Mouse (Mus musculus): ENCODE measurements around the gene Ccnl1. TPM values are rescaled to one million over a fixed set of nuclear protein-coding genes. Genes with fewer than 3 reads are reported as not detected.

Gene Ccnl1
- 10 to 100 TPM; 91.1 to 99.3 TPM for total RNA-seq (2021)
- long read RNA-seq, experiment 1, transcript Ccnl1-201 (11 exons, 2,169 nt) = major isoform, 11 of 41 reads
- long read RNA-seq, experiment 1, transcript Ccnl1-205 (12 exons, 1,981 nt) = minor isoform, 8 of 41 reads
- long read RNA-seq, experiment 1, transcript Ccnl1-203 (12 exons, 2,229 nt) = minor isoform, 5 of 41 reads
- long read RNA-seq, experiment 1, partial matches to known transcripts = 11 of 41 reads
- long read RNA-seq, experiment 1, other reads (novel, unspliced or antisense) = 6 of 41 reads
- long read RNA-seq, experiment 2, transcript Ccnl1-201 (11 exons, 2,169 nt) = major isoform, 6 of 22 reads
- long read RNA-seq, experiment 2, partial matches to known transcripts = 3 of 22 reads
- long read RNA-seq, experiment 2, other reads (novel, unspliced or antisense) = 9 of 22 reads

DNA sequence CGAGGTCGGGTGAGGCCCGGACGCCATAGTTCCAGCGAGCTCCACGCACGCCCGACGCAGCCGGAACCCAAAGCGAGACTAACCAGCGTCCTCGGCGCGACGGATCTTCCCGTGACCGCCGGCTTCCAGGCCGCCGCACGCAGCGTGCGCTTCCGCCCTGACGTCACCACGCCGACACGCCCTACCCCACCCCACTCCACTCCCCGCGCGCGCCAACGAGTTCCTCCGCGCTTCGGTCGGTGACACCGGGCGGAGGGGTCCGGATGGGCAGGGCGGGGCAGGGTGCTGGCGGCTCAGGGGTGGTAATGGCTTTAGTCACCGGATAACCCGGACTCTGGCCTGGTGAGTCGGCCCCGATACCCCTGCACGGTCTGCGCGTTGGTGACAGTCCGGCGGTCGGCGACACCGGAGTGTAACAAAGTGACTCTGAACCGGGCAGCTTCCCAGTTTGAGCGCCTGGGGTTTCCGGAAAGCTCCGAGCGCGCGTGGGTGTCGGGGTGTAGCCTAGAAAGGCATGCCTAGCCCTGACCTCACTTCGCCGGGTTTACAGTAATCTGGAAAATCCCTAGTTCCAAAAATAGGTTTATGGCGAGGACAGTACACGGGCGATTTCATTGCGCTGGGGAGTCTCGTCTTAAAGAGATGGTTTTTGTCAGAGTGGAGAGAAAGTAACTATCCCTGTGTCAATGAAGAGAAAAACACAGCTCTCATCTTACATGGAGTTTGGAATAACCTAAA is at the start of gene Ccnl1:
Ccnl1 (minus strand) TSS at position 148 of the 738 bp plus-strand sequence.
- peak; percentile 98 for DNase-seq

DNA sequence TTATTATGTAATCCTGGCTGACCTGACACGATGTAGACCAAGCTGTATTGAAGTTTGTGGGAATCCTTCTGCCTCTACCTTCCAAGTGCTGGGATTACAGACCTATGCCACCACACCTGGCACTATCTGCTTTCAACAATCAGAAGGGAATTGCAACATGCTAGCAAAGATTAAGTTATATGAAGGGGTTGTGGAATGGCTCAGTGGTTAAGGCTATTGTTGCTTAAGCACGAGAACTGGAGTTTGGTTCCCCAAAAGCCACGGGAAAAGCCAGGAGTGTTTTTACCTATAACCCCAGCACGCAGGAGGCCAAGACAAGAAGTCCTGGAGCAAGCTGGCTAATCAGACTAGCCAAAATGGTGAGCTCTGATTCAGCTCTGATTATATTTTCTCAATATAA is 46.9 kb upstream of the Ccnl1 start:
- no peak for DNase-seq

DNA sequence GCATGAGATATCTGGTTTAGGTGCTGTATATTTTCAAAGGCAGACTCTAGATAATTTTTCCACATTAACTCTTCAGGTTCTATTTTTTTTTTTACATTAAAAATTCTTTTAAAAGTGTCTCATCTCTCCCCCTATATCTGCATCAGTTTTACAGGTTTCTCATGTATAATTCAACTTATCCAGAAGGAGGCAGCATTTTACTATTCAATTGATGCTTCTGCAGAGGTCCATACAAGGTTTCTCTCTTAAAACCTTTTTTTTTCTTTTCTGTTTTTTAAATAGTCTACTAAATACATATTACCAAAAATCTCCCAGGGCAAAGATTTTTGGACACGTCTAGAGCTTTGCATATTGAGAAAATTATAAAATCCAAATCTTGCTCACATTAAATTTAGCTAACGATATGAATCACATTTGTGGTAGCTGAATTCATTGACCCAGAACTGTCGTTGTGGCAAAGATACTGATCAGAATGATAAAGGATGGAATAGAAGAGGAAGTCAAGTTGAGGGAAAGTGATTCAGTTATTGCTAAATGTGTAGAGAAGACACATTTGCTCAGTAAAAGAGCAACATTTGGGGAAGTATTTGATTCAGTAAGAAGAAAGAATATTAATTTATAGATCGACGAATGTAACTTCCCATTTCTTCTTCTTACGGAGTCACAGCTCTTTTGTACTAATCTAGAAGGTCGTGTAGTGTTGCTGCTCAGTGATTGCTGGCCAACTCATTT is 46.3 kb upstream of the Ccnl1 start:
- no peak for DNase-seq

DNA sequence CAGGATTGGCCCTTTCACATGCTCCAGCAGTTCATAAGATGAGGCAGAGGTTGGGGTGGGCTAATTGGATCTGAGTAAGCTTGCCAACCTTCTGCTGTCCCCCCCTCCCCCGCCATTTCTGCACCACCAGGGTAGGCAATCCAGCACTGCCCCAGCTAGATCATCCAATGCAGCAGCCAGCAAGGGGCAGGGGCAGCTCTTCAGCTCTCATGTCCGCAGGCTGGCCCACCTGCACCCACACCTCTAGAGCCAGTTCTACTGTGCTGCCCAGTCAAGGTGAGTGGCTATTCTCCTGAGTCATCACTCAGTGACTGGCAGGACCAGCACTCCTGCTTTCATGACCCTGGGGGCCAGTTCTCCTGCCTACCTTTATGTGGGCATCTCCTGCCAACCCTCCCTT is 42.4 kb upstream of the Ccnl1 start:
- no peak for DNase-seq

DNA sequence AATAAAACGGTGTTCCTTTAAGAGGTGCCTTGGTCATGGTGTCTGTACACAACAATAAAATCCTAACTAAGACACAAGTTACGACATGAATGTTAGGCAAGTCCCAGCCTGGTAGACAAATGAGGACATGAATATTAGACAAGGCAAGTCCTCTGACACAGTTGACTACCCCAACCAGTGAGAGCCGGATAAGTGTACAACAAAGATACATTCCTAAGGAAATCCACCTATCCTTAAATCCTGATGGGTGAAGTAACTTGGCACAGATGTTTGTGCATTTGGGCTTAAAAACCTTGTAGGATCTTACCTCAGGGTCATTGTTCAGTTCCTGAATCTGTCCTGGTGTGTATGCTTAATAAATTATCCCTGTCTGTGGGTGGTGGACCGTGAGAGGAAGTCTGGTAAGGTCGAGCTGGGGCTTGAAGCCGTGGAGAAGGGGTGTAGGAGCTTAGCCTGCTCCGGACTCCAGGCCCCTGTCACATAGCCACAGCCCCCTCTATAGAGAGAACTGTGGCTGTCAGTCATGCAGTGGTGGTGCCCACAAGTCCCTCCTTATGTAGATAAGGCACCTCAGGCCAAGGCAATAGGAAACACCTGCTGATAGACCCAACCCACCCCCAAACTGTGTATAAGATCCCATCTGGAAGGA is 39.4 kb upstream of the Ccnl1 start:
- no peak for DNase-seq

DNA sequence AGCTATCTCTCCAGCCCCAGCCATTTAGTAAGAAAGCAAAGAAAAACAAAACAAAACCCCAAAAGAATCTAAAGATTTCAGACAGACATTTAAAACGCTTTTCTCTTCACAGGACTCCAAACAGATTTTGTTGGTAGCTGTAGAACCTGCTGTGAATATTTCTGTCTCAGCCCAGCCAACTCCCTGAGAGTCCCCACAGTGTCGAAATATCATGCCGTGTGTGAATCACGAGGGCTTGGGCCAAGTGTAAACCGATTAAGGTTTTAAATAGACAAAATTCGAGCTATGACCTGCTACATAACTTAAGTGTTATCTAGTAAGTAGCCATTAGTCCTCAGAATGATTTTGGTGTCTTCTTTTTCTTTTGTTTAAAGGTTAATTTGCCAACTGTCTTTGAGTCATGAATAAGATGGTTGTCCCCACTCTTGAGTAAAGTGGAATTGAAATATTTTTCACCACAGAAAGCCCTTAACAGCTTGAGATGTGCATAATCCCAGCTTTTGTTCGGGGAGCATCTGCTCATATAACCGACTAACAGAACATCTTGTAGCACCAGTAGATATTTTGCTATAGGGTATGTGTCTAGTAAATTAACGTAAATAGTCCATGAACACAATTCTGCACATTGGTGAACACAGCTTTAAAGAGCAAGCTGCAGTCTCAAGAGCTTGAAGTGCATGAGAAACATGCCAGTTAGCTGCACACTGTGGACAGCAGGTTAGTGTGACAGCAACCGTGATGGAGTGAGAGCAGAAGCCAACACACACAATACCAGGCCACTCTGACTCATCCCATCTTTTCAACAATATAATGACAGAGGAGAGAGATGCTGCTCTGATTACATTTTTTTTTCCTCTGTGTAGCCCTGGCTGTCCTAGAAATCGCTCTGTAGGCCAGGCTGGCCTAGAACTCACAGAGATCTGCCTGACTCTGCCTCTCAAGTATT is 34.6 kb upstream of the Ccnl1 start:
- no peak for DNase-seq

DNA sequence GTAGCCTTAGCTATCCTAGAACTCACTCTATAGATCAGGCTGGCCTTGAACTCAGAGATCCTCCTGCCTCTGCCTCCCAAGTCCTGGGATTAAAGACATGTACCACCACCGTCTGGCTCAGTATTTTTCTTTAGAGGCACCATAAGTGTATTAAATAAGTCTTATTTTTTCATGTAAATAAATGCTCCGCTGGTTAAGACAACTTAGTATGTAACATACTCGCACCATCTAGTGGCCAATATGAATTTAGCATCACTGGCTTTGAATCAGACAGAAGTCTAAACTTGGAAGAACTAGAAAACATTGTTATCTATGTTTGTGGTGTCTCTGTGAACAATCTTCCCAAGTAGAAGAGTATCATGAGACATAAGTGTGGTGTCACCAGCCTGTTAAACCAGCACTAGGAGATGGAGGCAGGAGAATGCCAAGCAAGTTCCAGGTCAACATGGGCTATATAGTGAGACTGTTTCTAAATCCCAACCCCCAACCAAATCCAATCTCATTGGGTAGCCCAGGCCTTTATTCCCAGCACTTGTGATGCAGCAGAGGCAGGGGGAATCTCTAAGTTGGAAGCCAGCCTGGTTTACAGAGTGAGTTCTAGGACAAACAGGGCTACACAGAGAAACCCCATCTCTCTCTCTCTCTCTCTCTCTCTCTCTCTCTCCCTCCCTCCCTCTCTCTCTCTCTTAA is 33.1 kb upstream of the Ccnl1 start:
- peak; percentile 54 for DNase-seq

DNA sequence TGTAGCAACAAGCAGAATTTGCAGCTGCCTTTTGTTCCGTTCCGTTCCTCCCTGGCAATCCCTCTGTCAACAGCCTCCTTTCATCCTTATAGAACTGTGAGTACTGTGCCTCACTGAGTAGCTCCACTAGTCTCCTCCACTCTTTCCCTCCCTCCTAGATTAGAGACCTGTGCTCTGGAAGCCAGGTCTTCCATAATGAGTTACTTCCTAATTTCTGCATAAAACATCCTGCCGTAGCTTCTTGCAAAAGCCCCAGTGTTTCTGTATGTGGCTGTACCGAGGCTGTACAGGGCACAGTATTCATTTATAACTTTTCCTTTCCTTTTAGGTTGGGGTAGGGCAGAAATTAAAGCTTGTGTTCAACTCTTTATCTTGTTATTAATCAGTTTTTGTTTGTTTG is 32.5 kb upstream of the Ccnl1 start:
- DNase-seq = no peak

DNA sequence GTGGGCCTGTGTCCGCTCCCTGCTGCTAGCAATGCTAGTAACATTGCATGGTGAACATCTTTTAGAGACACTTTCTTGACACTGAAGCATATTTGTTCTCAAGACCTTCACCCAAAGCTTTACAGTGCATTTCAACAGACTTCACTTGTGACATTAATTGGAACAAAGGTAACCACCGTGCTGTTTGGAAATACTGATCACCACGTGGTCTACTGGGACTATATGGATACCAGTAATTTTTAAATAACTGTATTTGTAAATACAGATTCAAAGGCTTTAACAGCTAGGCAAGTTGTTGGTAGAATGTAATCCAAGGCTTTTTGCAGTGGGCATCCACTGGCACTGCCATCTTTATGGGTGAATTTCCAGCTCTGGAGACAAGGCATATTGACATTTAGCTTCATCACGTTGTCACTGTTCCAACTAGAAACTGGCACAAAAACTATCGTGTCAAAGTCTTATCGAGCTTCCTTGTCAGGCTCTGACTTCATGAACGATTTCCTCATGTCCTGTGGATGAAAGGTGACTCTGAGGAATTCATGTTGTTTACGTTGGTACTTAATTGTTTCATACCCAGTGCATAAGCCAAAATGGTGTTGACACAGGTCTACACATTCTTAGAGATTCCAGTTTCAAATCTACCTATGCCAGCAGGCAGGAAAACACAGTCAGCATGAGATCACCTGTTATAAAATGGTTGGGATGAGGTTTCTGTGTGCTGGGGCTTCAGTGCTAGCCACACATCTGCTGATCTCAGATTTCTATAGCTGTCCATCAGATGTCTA is 30.9 kb upstream of the Ccnl1 start:
- peak; percentile 30 for DNase-seq

DNA sequence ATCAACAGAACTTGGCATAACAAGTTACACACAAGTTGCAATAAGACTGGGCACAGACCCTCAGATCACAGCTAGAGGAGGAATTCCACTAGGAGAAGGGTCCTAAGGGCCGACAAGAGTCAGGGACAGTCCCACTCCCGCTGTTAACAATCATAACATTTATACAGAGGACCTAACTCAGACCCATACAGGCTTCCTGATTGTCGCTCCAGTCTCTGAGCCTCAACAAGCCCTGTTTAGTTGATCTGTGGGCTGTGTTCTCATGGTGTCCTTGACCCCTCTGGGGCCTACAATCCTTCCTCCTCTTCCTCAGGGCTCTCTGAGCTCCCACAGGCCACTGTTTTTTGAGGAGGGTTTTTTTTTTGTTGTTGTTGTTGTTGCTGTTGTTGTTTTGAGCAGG is 18.2 kb upstream of the Ccnl1 start:
- DNase-seq = peak; percentile 24

DNA sequence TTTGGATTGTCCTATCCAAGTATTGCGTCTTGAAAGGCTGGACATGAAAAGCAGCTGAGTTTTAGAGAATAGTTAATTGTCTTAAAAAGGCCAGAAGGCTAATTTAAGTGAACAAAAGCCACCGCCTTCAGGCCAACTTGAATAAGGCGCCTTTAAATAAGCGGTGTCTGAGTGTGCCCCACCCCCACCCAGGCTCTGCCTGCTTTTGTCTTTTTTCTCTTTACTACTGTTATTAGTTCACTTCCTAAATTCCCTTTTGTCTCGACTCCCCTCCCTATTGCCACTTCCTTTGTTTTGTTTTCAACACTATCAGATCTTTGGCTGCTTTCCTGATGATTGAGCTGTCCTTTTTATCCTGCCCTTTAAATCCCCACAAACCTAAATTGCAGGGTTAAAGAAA is 17.3 kb upstream of the Ccnl1 start:
- peak; percentile 65 for DNase-seq

DNA sequence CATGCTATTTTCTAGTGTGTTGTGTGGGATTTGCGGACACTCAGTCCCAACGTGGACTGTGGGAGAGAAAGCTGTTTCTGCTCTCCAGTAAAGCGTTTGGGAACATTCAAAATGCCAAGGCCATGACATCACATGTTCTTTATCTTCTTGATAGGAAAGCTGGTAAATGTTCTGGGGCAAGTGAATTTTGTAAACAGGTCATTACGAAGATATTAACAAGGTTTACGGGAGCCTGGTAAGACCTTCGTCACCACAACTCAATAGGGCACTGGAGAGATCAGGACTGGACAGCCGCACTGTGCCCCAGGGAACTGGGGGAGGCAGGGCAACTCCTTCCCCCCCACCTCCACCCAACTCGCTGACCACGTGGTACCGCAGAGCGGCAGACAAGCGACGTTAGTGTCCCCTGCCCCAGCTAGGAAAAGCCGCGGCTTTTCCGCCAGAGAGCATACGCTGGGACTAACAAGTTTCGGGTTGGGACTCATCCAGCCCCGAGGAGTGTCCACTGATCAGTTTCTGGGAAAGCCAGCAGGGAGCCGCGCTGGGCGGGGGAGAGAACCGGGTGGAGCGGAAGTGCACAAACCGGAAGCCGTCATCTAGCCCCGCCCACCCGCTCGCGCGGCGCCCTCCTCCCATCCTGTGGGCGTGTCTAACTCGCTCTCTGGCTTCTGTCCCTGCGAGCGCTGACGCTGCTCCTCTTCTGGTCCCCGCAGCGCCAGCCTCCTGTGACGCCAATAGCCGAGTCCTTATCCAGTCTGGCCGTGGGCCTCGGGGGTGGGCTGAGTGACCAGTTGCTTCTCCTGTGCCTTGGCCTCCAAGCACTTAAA is 16.4 kb upstream of the Ccnl1 start:
- DNase-seq = peak; percentile 99

DNA sequence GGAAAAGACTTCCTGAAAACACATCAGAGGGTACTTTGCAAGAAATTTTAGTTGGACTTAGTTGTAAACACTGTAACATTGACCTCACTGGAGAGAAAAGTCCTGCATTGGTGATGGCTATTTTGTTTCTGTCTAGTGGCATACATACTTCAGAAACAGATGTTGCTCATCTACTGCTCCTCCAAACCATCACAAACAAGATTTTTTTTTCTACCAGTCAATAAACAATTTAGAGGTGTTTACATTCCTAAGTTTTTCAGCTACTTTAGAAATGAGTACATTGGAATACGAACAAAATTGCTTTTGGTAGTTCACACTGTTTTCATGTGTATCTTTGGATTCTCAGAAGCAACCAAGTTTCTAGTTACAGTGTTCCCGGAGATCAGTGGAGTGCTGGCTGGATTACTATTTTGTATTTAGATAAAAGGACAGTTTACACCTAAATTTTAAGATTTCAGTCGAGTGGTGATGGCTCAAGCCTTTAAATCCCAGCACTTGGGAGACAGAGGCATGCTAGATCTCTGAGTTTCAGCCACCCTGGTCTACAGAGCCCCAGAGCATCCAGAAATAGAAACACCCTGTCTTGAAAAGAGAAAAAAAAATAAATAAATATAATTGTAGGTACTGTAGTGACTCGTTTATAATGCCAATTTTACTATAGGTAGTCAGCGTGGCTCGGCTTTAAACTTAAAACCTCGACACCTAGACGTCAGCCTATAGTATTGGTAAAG is 15.6 kb upstream of the Ccnl1 start:
- DNase-seq = no peak

DNA sequence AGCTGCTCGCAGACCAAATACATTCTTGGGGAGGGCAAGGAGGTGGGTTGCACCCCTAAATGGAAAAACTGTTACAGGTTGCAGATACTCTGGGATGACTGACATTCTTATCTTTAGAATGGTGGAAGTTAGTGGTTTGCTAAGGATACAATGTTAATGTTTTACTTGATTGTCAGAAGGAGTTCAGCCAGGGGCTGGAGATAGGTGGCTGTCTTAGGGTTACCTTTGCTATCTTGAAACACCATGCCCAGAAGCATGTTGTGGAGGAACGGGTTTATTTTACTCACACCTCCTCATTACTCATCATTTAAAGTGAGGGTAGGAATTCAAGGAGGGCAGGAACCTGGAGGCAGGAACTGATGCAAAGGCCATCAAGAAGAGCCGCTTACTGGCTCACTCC is 11.1 kb upstream of the Ccnl1 start:
- DNase-seq = no peak

DNA sequence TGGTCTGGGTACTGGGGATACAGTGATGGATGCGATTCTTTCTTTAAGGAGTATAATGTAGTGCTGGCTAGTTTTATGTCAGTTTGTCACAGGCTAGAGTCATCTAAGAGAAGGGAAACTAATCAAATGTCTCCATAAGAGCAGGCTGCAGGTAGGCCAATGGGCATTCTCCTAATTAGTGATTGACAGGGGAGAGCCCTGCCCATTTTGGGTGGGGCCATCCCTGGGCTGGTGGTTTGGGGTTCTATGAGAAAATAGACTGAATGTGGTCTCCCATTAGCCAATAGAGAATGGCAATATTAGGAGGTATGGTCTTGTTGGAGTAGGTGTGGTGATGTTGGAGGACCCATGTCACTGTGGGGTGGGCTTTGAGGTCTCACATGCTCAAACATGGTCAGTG is 8.3 kb upstream of the Ccnl1 start:
- no peak for DNase-seq

DNA sequence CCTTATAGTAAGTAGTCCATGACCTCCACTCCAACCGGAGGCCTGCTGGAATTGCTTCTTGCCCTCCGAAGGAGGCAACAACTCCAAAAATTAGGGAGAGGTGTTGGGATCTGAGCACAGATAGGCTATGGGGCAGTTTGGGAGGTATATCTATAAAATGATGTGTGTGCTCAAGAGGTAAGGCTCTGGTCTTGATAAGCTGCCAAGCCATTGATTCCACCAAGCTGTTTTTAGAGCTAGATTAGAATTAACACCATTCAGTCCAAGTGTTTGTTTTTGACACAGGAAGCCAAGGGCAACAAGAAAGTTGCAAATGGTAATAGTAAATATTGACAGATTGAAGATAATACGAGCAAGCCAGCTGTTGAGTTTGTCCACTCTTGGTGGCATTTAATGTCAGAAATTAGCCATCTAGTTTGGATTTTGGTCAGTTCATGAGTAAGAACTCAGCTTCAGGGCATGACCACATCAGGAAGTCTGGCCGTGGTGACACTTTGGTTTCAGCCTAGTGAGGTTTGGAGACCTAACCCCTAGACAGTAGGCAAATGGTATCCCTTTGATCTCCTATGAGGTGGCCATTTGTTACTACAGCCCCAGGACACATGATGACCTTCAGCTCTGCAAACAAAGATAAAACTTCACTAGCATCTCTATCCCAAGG is 4.4 kb upstream of the Ccnl1 start:
- no peak for DNase-seq

DNA sequence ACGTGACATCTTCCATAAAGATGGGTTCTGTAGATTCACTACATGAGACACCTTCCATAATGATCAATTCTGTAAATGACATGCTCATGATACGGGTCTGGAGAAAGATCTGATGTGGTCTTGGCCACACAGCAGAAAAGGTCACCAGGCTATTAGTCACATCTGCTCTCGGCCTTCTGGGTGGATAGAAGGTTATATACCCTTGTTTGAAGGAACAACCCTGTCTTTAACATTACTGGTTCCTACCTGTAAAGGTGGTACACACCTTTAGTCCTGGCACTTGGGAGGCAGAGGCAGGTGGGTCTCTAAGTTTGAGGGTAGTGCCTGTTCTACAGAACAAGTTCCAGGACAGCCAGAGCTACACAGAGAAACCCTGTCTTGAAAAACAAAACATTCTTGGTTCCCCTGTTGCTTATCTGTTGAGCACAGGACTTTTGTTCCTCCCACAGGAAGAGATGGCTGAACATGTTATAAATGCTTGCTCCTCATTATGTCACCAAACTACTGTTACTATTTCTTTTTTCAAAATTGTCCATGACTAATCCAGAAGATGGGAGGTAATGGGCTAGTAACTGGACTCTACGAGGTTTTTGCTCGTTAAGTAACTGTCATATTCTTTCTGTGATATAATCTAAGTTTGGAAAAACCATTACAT is 2.4 kb upstream of the Ccnl1 start:
- DNase-seq = no peak

Measured in adrenal gland, postnatal 10 days (tissue).